Mouse (Mus musculus): ENCODE results near the gene Cacng8.
A peak's percentile ranks its signal among the peaks of the same experiment; 100 is the strongest.

Gene Cacng8

DNA sequence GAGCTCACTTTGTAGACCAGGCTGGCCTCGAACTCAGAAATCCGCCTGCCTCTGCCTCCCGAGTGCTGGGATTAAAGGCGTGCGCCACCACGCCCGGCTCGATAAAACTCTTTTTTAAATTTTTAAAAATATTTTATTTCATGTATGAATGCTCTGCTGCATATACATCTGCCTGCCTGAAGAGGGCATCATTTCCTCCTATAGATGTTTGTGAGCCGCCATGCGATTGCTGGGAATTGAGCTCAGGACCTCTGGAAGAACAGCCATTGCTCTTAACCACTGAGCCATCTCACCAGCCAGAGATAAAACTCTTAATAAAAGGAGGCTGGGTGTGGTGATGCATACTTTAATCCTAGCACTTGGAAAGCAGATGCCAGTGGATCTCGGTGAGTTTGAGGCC, 49.5 kb downstream of the Cacng8 start:
- no peak for DNase-seq

GRCm38 (mm10) chr7:3440526-3440925, 50.0 kb downstream of the Cacng8 start:
- DNase-seq = no peak

DNA sequence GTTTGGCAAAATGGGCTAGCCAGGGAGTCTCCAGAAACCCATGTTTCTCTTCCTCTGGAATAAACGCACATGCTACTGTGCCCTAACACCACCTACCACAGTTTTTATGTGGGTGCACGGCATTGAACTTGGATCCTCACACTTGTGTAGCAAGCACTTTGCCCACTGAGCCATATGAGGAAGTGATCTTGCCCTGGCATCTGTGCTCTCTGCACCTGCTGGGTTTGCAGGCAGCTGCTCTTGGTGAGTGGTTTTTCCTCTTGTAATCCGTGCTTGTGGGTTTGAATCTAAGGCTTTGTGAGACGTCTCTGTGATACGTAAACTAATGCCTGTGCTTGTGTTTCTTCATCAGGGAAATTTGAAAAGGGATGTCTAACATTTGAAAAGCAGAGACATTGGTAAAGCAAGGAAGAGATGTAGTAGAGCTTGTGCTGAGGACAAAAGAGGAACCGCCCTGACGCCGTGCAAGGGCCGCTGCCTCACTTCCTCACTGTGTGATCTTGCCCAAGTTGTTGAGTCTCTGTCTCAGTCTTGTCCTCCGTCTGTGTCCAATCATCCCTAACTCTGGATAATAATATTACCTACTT, 52.1 kb downstream of the Cacng8 start:
- no peak for DNase-seq

DNA sequence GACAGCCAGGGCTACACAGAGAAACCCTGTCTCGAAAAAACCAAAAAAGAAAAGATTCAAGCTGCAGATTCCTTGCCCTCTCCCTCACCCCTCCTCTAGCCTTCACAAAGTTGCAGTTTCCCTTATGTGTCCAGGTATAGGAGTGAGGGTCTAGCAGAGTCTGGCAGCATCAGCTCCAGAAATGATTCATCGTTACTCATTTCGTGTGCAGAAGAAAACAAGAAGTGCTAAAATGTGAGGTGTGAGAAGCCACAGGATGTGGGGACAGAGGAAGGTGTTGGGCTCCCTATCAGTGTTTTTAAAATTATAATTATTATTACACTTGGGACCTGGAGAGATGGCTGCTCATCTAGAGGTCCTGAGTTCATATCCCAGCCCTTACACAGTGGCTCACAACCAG, 54.2 kb downstream of the Cacng8 start:
- DNase-seq = no peak

DNA sequence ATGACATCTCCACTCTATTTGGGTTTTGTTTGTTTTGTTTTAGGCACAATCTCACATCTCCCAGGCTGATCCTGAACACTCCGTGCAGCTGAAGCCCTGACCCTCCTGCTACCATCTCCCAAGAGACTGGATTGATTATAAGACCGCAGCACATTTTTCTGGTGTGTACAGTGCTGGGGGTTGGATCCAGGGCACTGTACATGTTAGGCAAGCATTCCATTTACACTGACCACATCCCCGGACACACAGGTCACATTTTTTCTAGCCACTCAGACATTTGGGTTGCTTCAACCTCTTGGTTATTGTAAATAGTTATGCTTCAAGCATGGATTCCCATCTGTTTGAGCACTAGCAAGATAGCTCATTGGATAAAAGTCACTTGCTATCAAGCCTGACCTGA, 56.1 kb downstream of the Cacng8 start:
- no peak for DNase-seq

DNA sequence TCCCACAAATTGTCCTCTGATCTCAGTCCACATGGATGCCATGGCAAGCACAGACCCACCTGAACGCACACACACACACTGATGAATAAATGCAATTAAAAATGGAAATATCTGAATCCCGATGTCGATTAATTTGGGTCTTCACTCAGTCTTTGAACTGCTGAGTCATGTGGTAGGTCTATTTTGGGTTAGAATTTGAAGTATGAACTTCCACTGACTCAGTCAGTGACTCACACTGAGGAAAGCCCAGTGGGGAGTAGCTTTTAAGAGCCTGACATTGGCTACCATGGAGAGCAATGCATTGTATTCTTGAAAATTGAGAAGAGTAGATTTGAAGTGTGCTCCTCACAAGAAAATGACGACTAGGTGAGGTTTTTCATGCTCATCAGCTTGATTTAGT, 56.5 kb downstream of the Cacng8 start:
- DNase-seq = no peak

DNA sequence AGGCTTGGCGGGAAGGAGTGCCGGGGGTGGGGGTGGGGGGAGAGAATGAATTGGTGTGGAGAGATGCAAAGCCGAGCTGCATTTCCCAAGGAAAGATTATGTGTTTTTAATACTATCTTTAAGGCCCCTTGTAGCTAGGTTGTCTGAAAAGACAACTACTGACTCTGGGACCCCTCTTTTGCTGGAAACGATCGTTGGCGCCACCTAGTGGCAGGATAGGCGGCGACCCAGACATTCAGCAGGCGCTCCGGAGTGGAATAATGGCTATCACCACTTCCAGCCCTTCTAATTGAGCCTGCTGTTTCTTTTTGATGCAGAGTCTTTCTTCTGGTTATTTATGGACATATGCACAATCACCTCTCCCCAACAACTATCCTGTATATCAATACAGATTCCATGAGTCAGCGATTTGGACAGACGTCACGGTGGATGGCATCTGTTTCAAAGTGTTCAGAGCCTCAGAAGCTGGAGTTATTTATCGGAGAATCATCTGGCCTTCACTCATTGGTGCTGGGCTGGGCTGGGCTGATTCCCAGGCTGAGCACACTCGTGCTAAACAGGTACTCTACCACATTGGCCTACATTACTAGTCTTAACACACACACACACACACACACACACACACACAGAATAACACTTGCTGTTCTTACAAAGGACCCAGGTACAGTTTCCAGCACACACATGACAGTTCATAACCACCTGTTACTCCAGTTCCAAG, 58.4 kb downstream of the Cacng8 start:
- peak; percentile 57 to 80 for DNase-seq

- DNase-seq = no peak
Measured at GRCm38 (mm10) chr7:3450671-3451070, 60.2 kb downstream of the Cacng8 start.

GRCm38 (mm10) chr7:3451161-3451560, 60.7 kb downstream of the Cacng8 start:
- DNase-seq = no peak

DNA sequence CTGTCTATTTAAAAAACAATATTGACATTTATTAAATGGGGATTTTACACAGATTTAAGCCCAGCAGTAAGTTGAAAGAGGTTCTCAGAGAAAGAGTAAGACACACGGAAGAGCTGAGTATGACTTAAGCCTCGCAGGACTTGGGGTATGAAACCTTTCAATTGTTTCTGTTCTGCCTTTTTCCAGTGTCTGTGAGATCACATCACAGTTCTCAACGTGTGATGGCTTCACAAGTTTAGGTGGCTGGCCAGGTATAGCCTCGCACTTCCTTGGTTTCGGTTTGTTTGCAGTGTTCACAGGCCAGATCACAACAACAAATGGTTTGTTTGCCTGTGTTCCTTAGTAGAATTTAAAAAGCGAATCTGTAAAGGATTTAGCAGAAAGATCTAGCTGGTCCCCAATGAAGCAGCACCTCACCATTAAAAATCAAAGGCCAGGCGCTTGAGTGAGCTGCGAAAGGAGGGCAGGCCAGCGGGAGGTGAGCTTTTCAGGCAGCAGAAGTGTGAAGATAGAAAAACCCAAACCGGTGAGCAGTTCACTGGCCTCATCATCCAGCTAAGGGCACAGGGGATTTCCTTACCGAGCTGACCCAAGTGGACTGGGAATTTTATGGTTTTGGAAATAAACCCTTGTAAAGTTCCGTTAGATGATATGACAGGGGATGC, 62.5 kb downstream of the Cacng8 start:
- DNase-seq = no peak

DNA sequence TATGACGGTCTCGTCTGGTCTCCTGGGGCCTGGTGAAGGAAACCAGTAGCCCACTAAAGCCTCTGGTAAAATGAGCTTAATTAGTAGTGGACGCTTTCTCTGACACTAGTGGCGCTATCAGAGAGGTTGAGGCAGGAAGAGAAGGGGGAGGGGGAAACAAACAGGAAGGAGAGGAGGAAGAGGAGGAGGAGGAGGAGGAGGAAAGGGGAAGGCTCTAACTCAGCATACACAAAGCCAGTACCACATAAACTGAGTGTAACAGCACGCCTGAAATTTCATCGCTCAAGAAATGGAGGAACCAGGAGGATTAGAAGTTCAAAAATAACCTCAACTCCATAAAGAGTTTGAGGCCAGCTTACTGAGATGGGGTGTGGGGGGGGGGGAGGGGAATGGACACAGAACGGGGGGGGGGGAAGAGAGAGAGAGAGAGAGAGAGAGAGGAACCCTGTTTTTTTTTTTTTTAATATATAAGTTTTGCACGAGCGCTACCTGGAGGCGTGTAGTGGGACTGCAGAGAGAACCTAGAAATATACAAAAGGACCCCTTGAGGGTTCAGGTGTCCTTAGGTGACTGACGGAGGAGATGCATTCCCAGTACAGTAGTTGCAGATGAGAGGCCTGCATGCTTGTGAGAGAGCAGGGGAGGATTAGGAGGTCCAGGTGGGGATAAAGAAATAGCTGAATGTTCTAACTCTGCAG, 63.2 kb downstream of the Cacng8 start:
- no peak for DNase-seq

GRCm38 (mm10) chr7:3457111-3457840, 66.8 kb downstream of the Cacng8 start:
- no peak for DNase-seq

- no peak for DNase-seq
Measured at GRCm38 (mm10) chr7:3457841-3458217, 67.3 kb downstream of the Cacng8 start.

- DNase-seq = no peak
Measured at GRCm38 (mm10) chr7:3460261-3460660, 69.8 kb downstream of the Cacng8 start.

DNA sequence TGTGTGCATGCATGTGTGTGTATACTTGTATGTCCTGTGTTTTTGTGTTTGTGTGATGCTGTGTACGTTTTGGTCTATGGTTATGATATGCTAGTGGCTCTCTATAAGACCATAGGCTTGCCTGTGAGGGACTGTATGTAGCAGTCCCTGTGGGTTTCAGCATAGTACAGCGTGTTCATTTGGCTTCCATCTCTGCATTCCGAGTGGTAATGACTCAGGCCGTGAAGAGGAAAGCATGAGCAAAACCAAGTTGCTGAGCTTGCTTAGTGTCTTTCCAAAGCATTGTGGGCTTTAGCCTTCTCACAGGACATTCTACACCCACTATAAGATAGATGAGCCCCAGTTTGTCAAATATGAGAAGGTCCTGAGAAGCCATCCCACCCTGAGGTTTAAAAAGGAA, 72.8 kb downstream of the Cacng8 start:
- no peak for DNase-seq
